Mouse (Mus musculus) lung, embryonic 14.5 days (tissue): ENCODE measurements at regions not wholly inside any gene's neighbourhood (a gene's known extent, or its start where the extent isn't known, plus 50 kb on each side); places are given as distances from the start of the nearest gene placed in this dataset.

Experiments used
- ATAC-seq: fragments of 200-750 bp; cut with Nextera tagmentation; 2 replicates; pipeline ENCODE4 v1.8.0; 2017; ENCODE audit warnings: mild to moderate bottlenecking, moderate TSS enrichment, moderate library complexity; ENCODE audit not compliant: insufficient read depth
- DNase-seq: peaks from one replicate; pipeline ENCODE4 v3.0.0-alpha.2; 2015
- H3K27ac ChIP-seq: fragments of 300-500 bp; sonication (generic); 2 replicates; pipeline ENCODE4 v1.5.1; 2014; ENCODE audit warnings: low read depth, mild to moderate bottlenecking, moderate library complexity
- H3K27me3 ChIP-seq: fragments of 300-500 bp; sonication (generic); 2 replicates; pipeline ENCODE4 v1.6.1; 2014; ENCODE audit warnings: low read length, control low read depth; ENCODE audit not compliant: insufficient read depth
- H3K36me3 ChIP-seq: fragments of 300-500 bp; sonication (generic); 2 replicates; pipeline ENCODE4 v1.6.1; 2014; ENCODE audit warnings: control low read depth; ENCODE audit not compliant: insufficient read depth
- H3K4me1 ChIP-seq: fragments of 300-500 bp; sonication (generic); 2 replicates; pipeline ENCODE4 v1.6.1; 2014; ENCODE audit warnings: antibody characterized with exemption, control low read depth; ENCODE audit not compliant: insufficient read depth
- H3K4me2 ChIP-seq: fragments of 300-500 bp; sonication (generic); 2 replicates; pipeline ENCODE4 v1.6.1; 2014; ENCODE audit warnings: mild to moderate bottlenecking
- H3K4me3 ChIP-seq: fragments of 300-500 bp; sonication (generic); 2 replicates; pipeline ENCODE4 v1.5.1; 2014; ENCODE audit warnings: low read depth, low read length
- H3K9ac ChIP-seq: fragments of 300-500 bp; sonication (generic); 2 replicates; pipeline ENCODE4 v1.6.1; 2014
- H3K9me3 ChIP-seq: fragments of 300-500 bp; sonication (generic); 2 replicates; pipeline ENCODE4 v1.6.1; 2016; ENCODE audit warnings: low read depth, low read length, control low read depth
- CTCF ChIP-seq: IDR thresholded peaks from 2 replicates; pipeline ENCODE4 v1.5.1; 2016; ENCODE audit warnings: antibody characterized with exemption, low read depth
- WGBS: fragments of 180-500 bp; shearing (Covaris S2); extraction: QIAGEN DNeasy Blood & Tissue Kit; methylation state at CpG from one replicate; pipeline ENCODE4 v1.1.7; 2014; 5-methylcytosine and 5-hydroxymethylcytosine counted together

GRCm38 (mm10) chr13:16716796-16717749, 705.4 kb downstream of the Inhba start:
- no peaks in the 10 kb centered on the region for H3K4me1 ChIP-seq
- H3K4me2 ChIP-seq, result no peak overlapping the region
- TF ChIP-seq CTCF, result no peak
- H3K27me3 ChIP-seq, result no peaks in the 10 kb centered on the region
- no peak overlapping the region for H3K9ac ChIP-seq
- H3K27ac ChIP-seq, result no peak overlapping the region
- no peak for DNase-seq
- ATAC-seq, result no peak
- WGBS, result 51% methylated on average over 5 of the region's 5 CpGs
- no peaks in the 10 kb centered on the region for H3K36me3 ChIP-seq
- H3K4me3 ChIP-seq, result no peak overlapping the region
- H3K9me3 ChIP-seq, result no peaks in the 10 kb centered on the region

GRCm38 (mm10) chr13:16720090-16720489, 708.4 kb downstream of the Inhba start:
- Histone ChIP-seq H3K27me3 (no peaks in the 10 kb centered on the region), H3K9ac (no peak overlapping the region), H3K27ac (no peak overlapping the region), H3K36me3 (no peaks in the 10 kb centered on the region), H3K9me3 (no peaks in the 10 kb centered on the region), H3K4me2 (no peak overlapping the region), H3K4me1 (no peaks in the 10 kb centered on the region), H3K4me3 (no peak overlapping the region)
- DNase-seq (no peak), ATAC-seq (no peak)
- no peak for TF ChIP-seq CTCF
- 85% methylated on average over 2 of the region's 2 CpGs for WGBS

GRCm38 (mm10) chr13:16725350-16725749, 713.7 kb downstream of the Inhba start:
- H3K9ac ChIP-seq, result no peak overlapping the region
- WGBS, result 74% methylated on average over 5 of the region's 5 CpGs
- no peak for TF ChIP-seq CTCF
- no peak overlapping the region for H3K4me3 ChIP-seq
- H3K36me3 ChIP-seq, result no peaks in the 10 kb centered on the region
- no peak for ATAC-seq
- no peak overlapping the region for H3K27ac ChIP-seq
- H3K9me3 ChIP-seq, result no peaks in the 10 kb centered on the region
- DNase-seq, result no peak
- H3K4me2 ChIP-seq, result no peak overlapping the region
- H3K27me3 ChIP-seq, result no peaks in the 10 kb centered on the region
- H3K4me1 ChIP-seq, result no peaks in the 10 kb centered on the region

GRCm38 (mm10) chr13:16738313-16738712, 726.7 kb downstream of the Inhba start:
- H3K9me3 ChIP-seq, result no peaks in the 10 kb centered on the region
- no peak for TF ChIP-seq CTCF
- no peak overlapping the region for H3K4me2 ChIP-seq
- no peak for DNase-seq
- no peak overlapping the region for H3K27ac ChIP-seq
- WGBS, result 65% methylated on average over 1 of the region's 1 CpGs
- H3K4me3 ChIP-seq, result no peak overlapping the region
- no peaks in the 10 kb centered on the region for H3K4me1 ChIP-seq
- no peaks in the 10 kb centered on the region for H3K36me3 ChIP-seq
- H3K27me3 ChIP-seq, result no peaks in the 10 kb centered on the region
- H3K9ac ChIP-seq, result no peak overlapping the region
- no peak for ATAC-seq

- TF ChIP-seq CTCF, result no peak
- H3K4me2 ChIP-seq, result no peak overlapping the region
- H3K9me3 ChIP-seq, result no peaks in the 10 kb centered on the region
- no peak overlapping the region for H3K4me3 ChIP-seq
- no peak for ATAC-seq
- H3K36me3 ChIP-seq, result no peaks in the 10 kb centered on the region
- no peaks in the 10 kb centered on the region for H3K4me1 ChIP-seq
- DNase-seq, result no peak
- H3K27ac ChIP-seq, result no peak overlapping the region
- H3K27me3 ChIP-seq, result no peaks in the 10 kb centered on the region
- no peak overlapping the region for H3K9ac ChIP-seq
- WGBS, result 81% methylated on average over 3 of the region's 3 CpGs
Observed at GRCm38 (mm10) chr13:16739563-16739962, 727.9 kb downstream of the Inhba start.

GRCm38 (mm10) chr13:16744237-16744636, 732.6 kb downstream of the Inhba start:
- Histone ChIP-seq H3K9me3 (no peaks in the 10 kb centered on the region), H3K27ac (no peak overlapping the region)

GRCm38 (mm10) chr13:16745644-16746043, 734.0 kb downstream of the Inhba start:
- TF ChIP-seq CTCF, result no peak
- ATAC-seq (no peak), DNase-seq (no peak)
- no peak overlapping the region for H3K27ac ChIP-seq
- H3K27me3 ChIP-seq, result no peaks in the 10 kb centered on the region
- H3K4me3 ChIP-seq, result no peak overlapping the region
- 87% methylated on average over 1 of the region's 1 CpGs for WGBS
- H3K36me3 ChIP-seq, result no peaks in the 10 kb centered on the region
- H3K4me1 ChIP-seq, result no peaks in the 10 kb centered on the region
- no peak overlapping the region for H3K4me2 ChIP-seq
- no peak overlapping the region for H3K9ac ChIP-seq
- H3K9me3 ChIP-seq, result no peaks in the 10 kb centered on the region

More at GRCm38 (mm10) chr13:16744237-16744636, 732.6 kb downstream of the Inhba start:
- DNase-seq (no peak), ATAC-seq (no peak)
- 89% methylated on average over 1 of the region's 1 CpGs for WGBS
- H3K4me3 ChIP-seq, result no peak overlapping the region
- H3K9ac ChIP-seq, result no peak overlapping the region
- H3K4me1 ChIP-seq, result no peaks in the 10 kb centered on the region
- H3K27me3 ChIP-seq, result no peaks in the 10 kb centered on the region
- H3K4me2 ChIP-seq, result no peak overlapping the region
- H3K36me3 ChIP-seq, result no peaks in the 10 kb centered on the region
- no peak for TF ChIP-seq CTCF
